Mouse (Mus musculus) testis, adult 2 months (tissue): ENCODE results near the gene Togaram2. TPM values are rescaled to one million over a fixed set of nuclear protein-coding genes. Genes with fewer than 3 reads are reported as not detected.

Experiments used
- H3K27ac ChIP-seq: fragments of 200-500 bp; 2 replicates; pipeline ENCODE4 v1.5.1; 2012; ENCODE audit warnings: low read depth, low read length; ENCODE audit not compliant: control insufficient read depth, insufficient read depth
- H3K27me3 ChIP-seq: fragments of 200-500 bp; 2 replicates; pipeline ENCODE4 v1.6.1; 2012; ENCODE audit warnings: mild to moderate bottlenecking, low read length, moderate library complexity; ENCODE audit not compliant: control insufficient read depth, insufficient read depth
- H3K36me3 ChIP-seq: fragments of 200-500 bp; 2 replicates; pipeline ENCODE4 v1.6.1; 2012; ENCODE audit warnings: mild to moderate bottlenecking, low read length; ENCODE audit not compliant: control insufficient read depth, insufficient read depth
- H3K4me1 ChIP-seq: fragments of 200-500 bp; 2 replicates; pipeline ENCODE4 v1.6.1; 2012; ENCODE audit warnings: low read length; ENCODE audit not compliant: control insufficient read depth, insufficient read depth
- H3K4me3 ChIP-seq: fragments of 200-500 bp; 2 replicates; pipeline ENCODE4 v1.5.1; 2012; ENCODE audit warnings: low read depth, mild to moderate bottlenecking, low read length, moderate library complexity, mixed read lengths; ENCODE audit not compliant: control insufficient read depth
- CTCF ChIP-seq: fragments of 200-500 bp; IDR thresholded peaks from 2 replicates; pipeline ENCODE4 v1.5.1; 2012; ENCODE audit warnings: low read depth, mild to moderate bottlenecking, inconsistent platforms, low read length, moderate library complexity; ENCODE audit not compliant: control insufficient read depth, insufficient read depth, insufficient replicate concordance
- POLR2A ChIP-seq: fragments of 200-500 bp; IDR thresholded peaks from 2 replicates; pipeline ENCODE4 v1.6.1; 2012; ENCODE audit warnings: low read depth, mild to moderate bottlenecking, inconsistent platforms, low read length, moderate library complexity; ENCODE audit not compliant: control insufficient read depth
- polyA plus RNA-seq: library from polyadenylated mRNA; depleted of rRNA; stranded (reverse); fragments of >200 nt; gene quantifications from 2 replicates; pipeline ENCODE4 v1.2.3, GENCODE M21; 2012

The Togaram2 gene
- polyA plus RNA-seq, 1 experiment = 1.7 TPM

GRCm38 (mm10) chr17:71712279-71712678 lies 39.2 kb downstream of the Togaram2 start:
- Histone ChIP-seq H3K27me3 (no peaks in the 10 kb centered on the region), H3K36me3 (no peaks in the 10 kb centered on the region), H3K4me3 (no peak overlapping the region), H3K27ac (no peak overlapping the region), H3K4me1 (no peaks in the 10 kb centered on the region)
- no peak for TF ChIP-seq CTCF
- no peak for TF ChIP-seq POLR2A

DNA sequence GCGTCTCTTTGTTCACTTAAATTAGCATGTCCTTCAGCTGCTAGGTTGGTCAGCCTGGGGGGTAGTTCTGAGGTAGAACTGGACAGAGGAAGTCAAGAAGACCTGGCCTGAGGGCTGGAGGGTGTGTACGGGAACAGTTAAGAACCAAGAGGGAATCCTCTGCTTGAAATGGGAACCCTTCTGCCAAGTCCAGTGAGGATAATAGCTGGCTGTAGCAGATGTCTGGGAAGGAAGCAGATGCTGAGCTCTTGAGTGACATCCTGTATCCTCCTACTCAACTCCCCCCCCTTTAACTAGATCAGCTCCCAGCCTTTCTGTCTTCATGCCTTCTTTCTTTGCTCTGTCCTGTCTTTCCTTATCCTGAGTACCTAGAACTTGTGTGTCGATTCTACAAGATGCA lies 42.0 kb downstream of the Togaram2 start:
- no peak for TF ChIP-seq CTCF
- no peak for TF ChIP-seq POLR2A
- H3K27ac ChIP-seq = no peak overlapping the region
- H3K4me3 ChIP-seq = no peak overlapping the region
- H3K4me1 ChIP-seq = no peaks in the 10 kb centered on the region
- H3K27me3 ChIP-seq = no peaks in the 10 kb centered on the region
- H3K36me3 ChIP-seq = no peaks in the 10 kb centered on the region

- peak overlapping the region; percentile 59 for H3K4me3 ChIP-seq
- TF ChIP-seq POLR2A = no peak
- H3K27me3 ChIP-seq = no peaks in the 10 kb centered on the region
- no peak overlapping the region for H3K27ac ChIP-seq
- no peaks in the 10 kb centered on the region for H3K36me3 ChIP-seq
- H3K4me1 ChIP-seq = no peaks in the 10 kb centered on the region
Observed at GRCm38 (mm10) chr17:71717881-71718625, 45.0 kb downstream of the Togaram2 start.

DNA sequence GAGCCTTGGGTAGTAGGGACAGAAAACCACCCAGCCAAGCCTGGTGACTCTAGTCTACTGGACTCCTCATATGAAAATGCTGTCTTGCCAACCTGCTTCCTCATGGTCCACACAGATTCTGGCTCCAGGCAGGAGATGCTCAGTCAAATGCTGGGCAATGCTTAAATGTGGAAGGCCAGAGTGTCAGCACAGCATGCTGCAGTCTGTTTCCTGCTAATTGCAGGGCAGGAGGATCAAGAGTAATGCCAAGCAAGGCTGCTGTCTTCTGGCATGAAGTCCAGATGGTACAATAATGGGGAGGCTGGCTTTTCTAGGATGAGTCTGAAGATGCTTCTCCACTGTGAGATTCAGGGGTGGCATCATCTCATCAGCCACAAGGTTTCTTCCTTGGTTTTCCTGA lies 47.4 kb downstream of the Togaram2 start:
- Histone ChIP-seq H3K36me3 (no peaks in the 10 kb centered on the region), H3K4me1 (no peaks in the 10 kb centered on the region), H3K27ac (peak overlapping the region; percentile 10; the same call in 1 of the 2 replicates), H3K4me3 (peak overlapping the region; percentile 89), H3K27me3 (no peaks in the 10 kb centered on the region)
- TF ChIP-seq POLR2A (no peak), CTCF (no peak)

DNA sequence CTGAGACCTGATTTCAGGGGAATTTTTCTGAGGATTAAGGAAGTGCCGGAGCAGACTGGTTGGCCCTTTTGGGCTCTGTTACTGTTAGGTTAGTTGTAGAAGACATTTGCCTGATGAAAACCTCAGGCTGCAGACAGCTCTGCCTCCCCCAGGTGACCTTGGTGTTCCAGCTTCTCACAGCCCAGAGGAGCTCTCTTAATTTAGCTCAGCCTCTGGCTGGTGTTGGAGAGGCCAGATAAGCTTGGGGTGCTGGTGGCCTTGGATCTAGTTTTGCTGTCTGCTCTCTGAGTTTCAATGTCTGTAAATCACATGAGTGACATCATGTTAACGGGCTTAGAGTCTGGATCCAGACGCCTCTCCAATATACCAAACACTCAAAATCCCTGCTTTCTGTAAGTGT lies 48.0 kb downstream of the Togaram2 start:
- TF ChIP-seq POLR2A = no peak
- no peak for TF ChIP-seq CTCF
- Histone ChIP-seq H3K27ac (no peak overlapping the region), H3K4me3 (peak overlapping the region; percentile 89), H3K4me1 (no peaks in the 10 kb centered on the region), H3K27me3 (no peaks in the 10 kb centered on the region), H3K36me3 (no peaks in the 10 kb centered on the region)

DNA sequence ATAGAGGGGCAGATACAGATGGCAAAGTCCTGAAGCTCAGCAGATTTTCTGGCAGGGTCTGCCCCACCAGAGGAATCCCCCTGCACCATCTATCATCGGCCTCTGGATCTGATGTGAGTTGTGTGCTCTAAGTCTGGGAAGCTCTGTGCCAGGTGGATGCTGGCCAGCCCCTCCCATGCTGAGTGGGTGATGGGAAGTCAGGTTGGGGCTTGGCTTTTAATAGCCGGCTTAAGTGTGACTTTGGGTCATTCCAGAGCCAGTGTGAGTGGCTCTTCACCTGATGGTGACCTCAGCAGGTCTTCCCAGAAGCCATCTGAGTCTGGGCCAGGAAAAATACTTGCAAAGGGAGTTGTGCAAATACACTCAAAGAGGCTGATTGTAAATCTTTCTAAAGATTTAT lies 57.6 kb downstream of the Togaram2 start:
- TF ChIP-seq CTCF = no peak
- TF ChIP-seq POLR2A = no peak
- Histone ChIP-seq H3K4me1 (peaks cover 2% of the 10 kb centered on the region), H3K4me3 (no peak overlapping the region)

GRCm38 (mm10) chr17:71736442-71736841 lies 63.4 kb downstream of the Togaram2 start:
- TF ChIP-seq CTCF (no peak), POLR2A (no peak)
- H3K27me3 ChIP-seq = no peaks in the 10 kb centered on the region
- H3K36me3 ChIP-seq = no peaks in the 10 kb centered on the region
- H3K4me3 ChIP-seq = no peak overlapping the region
- peaks cover 2% of the 10 kb centered on the region for H3K4me1 ChIP-seq
- H3K27ac ChIP-seq = no peak overlapping the region

More for the DNA sequence above, 57.6 kb downstream of the Togaram2 start:
- Histone ChIP-seq H3K27ac (no peak overlapping the region), H3K36me3 (no peaks in the 10 kb centered on the region), H3K27me3 (no peaks in the 10 kb centered on the region)

DNA sequence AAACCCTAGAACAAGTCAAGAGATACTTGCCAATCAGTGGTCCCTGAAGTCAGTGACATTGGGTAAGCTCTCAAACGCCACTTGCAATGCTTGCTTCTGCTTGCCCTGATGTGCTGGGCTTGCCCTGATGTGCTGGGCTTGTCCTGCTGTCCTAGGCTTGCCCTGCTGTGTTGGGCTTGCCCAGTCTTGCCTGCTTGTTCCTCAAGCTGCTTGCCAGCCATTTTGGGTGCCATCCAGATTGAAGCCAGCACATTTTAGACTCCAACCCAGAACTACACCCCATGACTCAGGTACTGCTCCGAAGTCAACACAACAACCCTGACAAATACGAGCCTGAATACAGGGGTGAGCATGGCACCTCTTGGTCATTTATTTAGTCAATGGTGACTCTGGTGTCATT lies 69.1 kb downstream of the Togaram2 start:
- H3K27ac ChIP-seq = no peak overlapping the region
- no peaks in the 10 kb centered on the region for H3K36me3 ChIP-seq
- no peaks in the 10 kb centered on the region for H3K27me3 ChIP-seq
- H3K4me1 ChIP-seq = no peaks in the 10 kb centered on the region
- H3K4me3 ChIP-seq = no peak overlapping the region
- TF ChIP-seq POLR2A (no peak), CTCF (no peak)
